ENCODE assay signal across 17 mouse cellular contexts in the genomic region with DNA sequence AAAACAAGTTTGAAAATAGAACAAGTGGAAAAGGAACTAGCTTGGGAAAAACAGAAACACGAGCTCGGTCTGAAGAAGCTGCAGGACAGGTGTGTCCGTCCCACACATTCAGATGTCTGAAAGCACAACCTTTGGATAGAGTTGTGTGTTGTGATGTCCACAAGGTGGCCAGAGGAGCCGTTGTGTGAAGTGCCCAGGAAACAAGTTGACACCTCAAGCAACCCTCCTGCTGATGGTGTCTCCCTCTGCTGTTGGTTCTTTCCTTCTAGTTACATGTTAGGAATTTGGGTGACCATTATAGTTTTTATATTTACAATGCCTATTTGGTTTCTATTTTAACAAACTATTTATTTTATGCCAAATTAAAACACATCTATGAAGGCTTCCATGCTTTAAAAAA. TPM values are rescaled to one million over a fixed set of nuclear protein-coding genes. Genes with fewer than 3 reads are reported as not detected.
DNase-seq lines count a peak whose midpoint lies in the region; ATAC-seq and TF ChIP-seq lines count a peak whose summit lies in the region.
"Had no signal": no experiment of that assay in that cellular context is flagged by ENCODE, and none has a peak within 500 bp of the region (broad histone marks: within the 10 kb centered on the region; RNA-seq: fewer than 3 reads in every experiment).

No protein-coding gene starts in this region.

- H3K4me3 ChIP-seq in heart, postnatal 0 days (ENCODE audit: low read depth, low read length) = no peak overlapping the region
- no peak overlapping the region for H3K4me3 ChIP-seq in testis, adult 2 months (ENCODE audit: control insufficient read depth, low read depth, low read length)
- H3K4me3 ChIP-seq: embryonic facial prominence, embryonic 12.5 days; forebrain, embryonic 12.5 days; heart, embryonic 10.5 days; limb, embryonic 12.5 days had no signal

- TF ChIP-seq POLR2A in testis, adult 2 months (IDR thresholded peaks at IDR 0.05; ENCODE audit: control insufficient read depth, low read depth, low read length) = no peak

- no peaks in the 10 kb centered on the region for H3K4me1 ChIP-seq in heart, postnatal 0 days (ENCODE audit: control insufficient read depth, insufficient read depth)
- no peaks in the 10 kb centered on the region for H3K4me1 ChIP-seq in testis, adult 2 months (ENCODE audit: control insufficient read depth, insufficient read depth, low read length)
- H3K4me1 ChIP-seq: embryonic facial prominence, embryonic 12.5 days; heart, embryonic 10.5 days had no signal

- no peak overlapping the region for H3K9ac ChIP-seq in heart, postnatal 0 days (replicated peaks; ENCODE audit: low read depth, low read length)
- H3K9ac ChIP-seq: embryonic facial prominence, embryonic 12.5 days; forebrain, embryonic 12.5 days; limb, embryonic 12.5 days had no signal

- TF ChIP-seq CTCF in heart, postnatal 0 days (IDR thresholded peaks at IDR 0.05; ENCODE audit: low read depth) = peak; percentile 39
- peak; percentile 22; the same call in 1 of the 2 replicates for TF ChIP-seq CTCF in testis, adult 2 months (IDR thresholded peaks at IDR 0.05; ENCODE audit: control insufficient read depth, insufficient read depth, insufficient replicate concordance, low read depth, low read length)

- TF ChIP-seq EP300 in heart, postnatal 0 days (IDR thresholded peaks at IDR 0.05; ENCODE audit: low read depth) = no peak

- H3K4me2 ChIP-seq in heart, postnatal 0 days (ENCODE audit: low read depth, low read length) = no peak overlapping the region
- H3K4me2 ChIP-seq: embryonic facial prominence, embryonic 12.5 days; forebrain, embryonic 12.5 days; limb, embryonic 12.5 days had no signal

- DNase-seq in heart, postnatal 0 days (ENCODE audit: low spot score) = no peak
- no peak for DNase-seq in heart, adult 9 months (ENCODE audit: low spot score in 2 of 2)
- DNase-seq in testis, postnatal 14 days (ENCODE audit: low spot score) = no peak
- DNase-seq in ZHBTc4 (ENCODE audit: low read depth, low spot score) = peak; percentile 38
- no peak for DNase-seq in right cerebral cortex, adult 18-20 months
- DNase-seq in kidney, adult 18-20 months = no peak
- DNase-seq: cerebellum, adult 9-10 months; heart, postnatal 4 days; kidney, postnatal 36 days had no signal

- no peaks in the 10 kb centered on the region for H3K27me3 ChIP-seq in heart, postnatal 0 days (ENCODE audit: control insufficient read depth, insufficient read depth, low read length)
- no peaks in the 10 kb centered on the region for H3K27me3 ChIP-seq in testis, adult 2 months (ENCODE audit: control insufficient read depth, insufficient read depth, low read length)
- H3K27me3 ChIP-seq: embryonic facial prominence, embryonic 12.5 days; forebrain, embryonic 12.5 days; limb, embryonic 12.5 days had no signal

- no peak overlapping the region for H3K27ac ChIP-seq in heart, postnatal 0 days (ENCODE audit: low read depth)
- no peak overlapping the region for H3K27ac ChIP-seq in testis, adult 2 months (ENCODE audit: control insufficient read depth, insufficient read depth, low read depth, low read length)
- H3K27ac ChIP-seq: embryonic facial prominence, embryonic 12.5 days; forebrain, embryonic 12.5 days; heart, embryonic 10.5 days; limb, embryonic 12.5 days had no signal

- no peaks in the 10 kb centered on the region for H3K36me3 ChIP-seq in heart, postnatal 0 days (replicated peaks; ENCODE audit: control insufficient read depth, insufficient read depth, low read length)
- H3K36me3 ChIP-seq in testis, adult 2 months (ENCODE audit: control insufficient read depth, insufficient read depth, low read length) = no peaks in the 10 kb centered on the region
- H3K36me3 ChIP-seq: embryonic facial prominence, embryonic 12.5 days; forebrain, embryonic 12.5 days; heart, embryonic 10.5 days; limb, embryonic 12.5 days had no signal

- no peak for ATAC-seq in heart, postnatal 0 days (ENCODE audit: insufficient read depth, low read depth)
- ATAC-seq: activated CD4-positive, CD25-positive, alpha-beta regulatory T cell, adult 4 months; inflammation-experienced regulatory T-cells, adult 6 months had no signal

- H3K9me3 ChIP-seq in heart, postnatal 0 days (replicated peaks; ENCODE audit: control insufficient read depth, low read length) = no peaks in the 10 kb centered on the region
- H3K9me3 ChIP-seq: embryonic facial prominence, embryonic 12.5 days; forebrain, embryonic 12.5 days; heart, embryonic 10.5 days; limb, embryonic 12.5 days had no signal

- WGBS in heart, postnatal 0 days = 54% methylated on average over 4 of the region's 4 CpGs

RNA-seq across cellular contexts. Expression of a gene that starts 40.9 kb away (rescaled TPM):
- not detected in 2 replicates for total RNA-seq in heart, postnatal 0 days (2014; rRNA removed; ENCODE audit: low replicate concordance)
- polyA plus RNA-seq in heart, postnatal 0 days (2015; fragmentation: Nextera tagmentation; extraction: Ambion mirVana) = 0.37 TPM in 1 of 2 replicates, not detected in the other
- polyA plus RNA-seq in testis, adult 2 months (2012; rRNA removed) = 18.7 and 20.3 TPM in 2 replicates
- total RNA-seq: heart, postnatal 4 days; neutrophil, adult 5-6 weeks had no signal
- polyA plus RNA-seq: activated CD4-positive, CD25-positive, alpha-beta regulatory T cell, adult 4 months; inflammation-experienced regulatory T-cells, adult 6 months had no signal

Comparison
In these comparisons a context has a peak if more than half of its experiments do, and no peak if none do; other contexts are left out.
1. RNA of a gene that starts 40.9 kb away (polyA plus RNA-seq): 18.7 to 20.3 TPM in testis, adult 2 months; 0.37 TPM in heart, postnatal 0 days; every median in the first group is over 10 times any median in the second.